Comparison of ENCODE assay signal across 20 mouse cellular contexts in genomic region chr6:31931116-31931515, GRCm38 (mm10).
DNase-seq lines count a peak whose midpoint lies in the region; TF ChIP-seq lines count a peak whose summit lies in the region.
"Had no signal": no experiment of that assay in that cellular context is flagged by ENCODE, and none has a peak within 500 bp of the region (broad histone marks: within the 10 kb centered on the region; RNA-seq: fewer than 3 reads in every experiment).

No protein-coding gene starts in this region.

- intact Hi-C loops in left cerebral cortex, postnatal 10 days (cut with DNase I), result loop anchor here (10.0 kb wide), 1 partner anchor 214 kb away; no protein-coding TSS in a partner anchor

- H3K27ac ChIP-seq in layer of hippocampus, adult 2 months, result peak overlapping the region; percentile 65
- H3K27ac ChIP-seq: embryonic facial prominence, embryonic 15.5 days; forebrain, embryonic 10.5 days; gastrocnemius, adult 2 months; heart, embryonic 13.5 days; hindbrain, embryonic 12.5 days had no signal

- no peak for TF ChIP-seq CTCF in layer of hippocampus, adult 2 months (conservative IDR thresholded peaks at IDR 0.05)

- peak; percentile 15 to 72 for DNase-seq in adrenal gland, adult (ENCODE audit: inconsistent age in 2 of 2, low spot score in 1 of 2)
- DNase-seq in adrenal gland, postnatal 4 days (ENCODE audit: low spot score in 2 of 2), result no peak
- peak in 1 of 2 experiments; percentile 6 for DNase-seq in layer of hippocampus, adult 2 months (ENCODE audit: low spot score in 2 of 2)
- no peak for DNase-seq in layer of hippocampus, adult 9-11 months
- peak; percentile 6 to 8 for DNase-seq in right cerebral cortex, postnatal 10 days (ENCODE audit: low spot score in 2 of 2)
- no peak for DNase-seq in right cerebral cortex, postnatal 36 days (ENCODE audit: low spot score in 2 of 2)
- peak; percentile 20 to 53 for DNase-seq in adrenal gland, postnatal 36 days
- no peak for DNase-seq in left cerebral cortex, postnatal 10 days (ENCODE audit: extremely low spot score in 1 of 2, low spot score in 2 of 2)
- DNase-seq: B cell, adult 2 months; cerebellum, adult 11 months; cerebellum, adult 8-10 months; embryo, embryonic 11 days; gastrocnemius, adult 2 months; gastrocnemius, postnatal 25 days; heart, postnatal 4 days had no signal

- H3K4me3 ChIP-seq in layer of hippocampus, adult 2 months, result no peak overlapping the region
- H3K4me3 ChIP-seq: embryonic facial prominence, embryonic 15.5 days; erythroblast, embryonic 14.5 days; forebrain, embryonic 10.5 days; gastrocnemius, adult 2 months; heart, embryonic 13.5 days; hindbrain, embryonic 12.5 days had no signal

Comparison
In these comparisons a context has a peak if more than half of its experiments do, and no peak if none do; other contexts are left out.
1. DNase-seq: peak in adrenal gland, adult (2 of 2), right cerebral cortex, postnatal 10 days (2 of 2) and adrenal gland, postnatal 36 days (2 of 2); none in adrenal gland, postnatal 4 days (0 of 2), layer of hippocampus, adult 9-11 months (single experiment), right cerebral cortex, postnatal 36 days (0 of 2) and left cerebral cortex, postnatal 10 days (0 of 2).